ENCODE assay signal across 14 mouse cellular contexts in the genomic region with DNA sequence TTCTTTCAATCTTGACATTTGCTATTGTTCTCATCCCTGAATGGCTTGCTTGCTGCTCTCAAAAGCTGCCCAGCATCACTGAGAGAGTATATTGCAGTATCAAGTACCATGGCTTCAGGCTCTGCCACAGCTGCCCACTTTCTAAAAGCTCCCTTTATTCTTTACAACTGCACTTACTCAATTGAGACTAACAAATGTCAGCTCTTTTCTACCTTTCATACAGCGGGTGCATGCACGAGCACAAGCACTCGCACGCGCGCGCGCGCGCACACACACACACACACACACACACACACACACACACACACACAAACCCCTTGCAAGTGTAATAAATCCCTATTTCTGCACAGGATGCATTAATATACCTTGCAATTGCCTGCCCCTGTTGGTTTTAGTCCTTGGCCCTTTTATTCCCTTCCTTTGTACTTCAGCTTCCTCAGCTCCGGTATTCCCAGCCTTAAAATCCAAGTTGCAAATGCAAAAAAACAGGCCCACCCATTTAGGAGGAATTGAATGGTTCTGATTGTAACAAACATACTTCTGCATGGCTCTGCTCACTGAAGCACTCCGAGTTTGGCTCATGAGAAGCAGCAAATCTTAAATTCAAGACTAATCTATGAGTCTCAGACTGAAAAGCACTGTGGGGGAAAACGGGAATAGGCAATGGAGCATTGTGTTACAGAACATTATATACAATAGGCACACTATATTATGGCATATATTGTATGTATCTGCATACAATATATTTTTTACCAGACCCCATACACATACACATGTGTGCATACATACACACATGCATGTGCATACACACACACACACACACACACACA.
DNase-seq lines count a peak whose midpoint lies in the region; ATAC-seq lines count a peak whose summit lies in the region.
"Had no signal": no experiment of that assay in that cellular context is flagged by ENCODE, and none has a peak within 500 bp of the region (broad histone marks: within the 10 kb centered on the region; RNA-seq: fewer than 3 reads in every experiment).

No protein-coding gene starts in this region.

- no peaks in the 10 kb centered on the region for H3K9me3 ChIP-seq in embryonic facial prominence, embryonic 11.5 days (replicated peaks; ENCODE audit: control insufficient read depth, low read length)
- no peaks in the 10 kb centered on the region for H3K9me3 ChIP-seq in forebrain, embryonic 16.5 days (ENCODE audit: control insufficient read depth, low read length)
- H3K9me3 ChIP-seq in midbrain, embryonic 11.5 days (ENCODE audit: control insufficient read depth, low read length): no peaks in the 10 kb centered on the region
- H3K9me3 ChIP-seq in neural tube, embryonic 15.5 days (replicated peaks): no peaks in the 10 kb centered on the region
- no peaks in the 10 kb centered on the region for H3K9me3 ChIP-seq in heart, embryonic 10.5 days
- H3K9me3 ChIP-seq: embryonic facial prominence, embryonic 13.5 days; lung, embryonic 15.5 days had no signal

- no peak overlapping the region for H3K27ac ChIP-seq in embryonic facial prominence, embryonic 11.5 days (replicated peaks; ENCODE audit: low read depth, low read length)
- peak overlapping the region; percentile 47 for H3K27ac ChIP-seq in forebrain, embryonic 16.5 days (ENCODE audit: low read length)
- H3K27ac ChIP-seq in midbrain, embryonic 11.5 days (ENCODE audit: low read depth, low read length): 0 out of 2 replicates have a peak overlapping the region, but pooled peaks have one; percentile 41
- peak overlapping the region; percentile 60 for H3K27ac ChIP-seq in neural tube, embryonic 15.5 days (replicated peaks)
- H3K27ac ChIP-seq in heart, embryonic 10.5 days: no peak overlapping the region
- H3K27ac ChIP-seq: embryonic facial prominence, embryonic 13.5 days; lung, embryonic 15.5 days had no signal

- ATAC-seq in embryonic facial prominence, embryonic 11.5 days (replicated peaks; ENCODE audit: insufficient number of reproducible peaks, low FRiP score, low TSS enrichment, low read depth): peak; percentile 85
- ATAC-seq in forebrain, embryonic 16.5 days: peak; percentile 97
- ATAC-seq in midbrain, embryonic 11.5 days (ENCODE audit: low FRiP score): peak; percentile 92
- peak; percentile 87 for ATAC-seq in neural tube, embryonic 15.5 days (ENCODE audit: low FRiP score)

- no peaks in the 10 kb centered on the region for H3K4me1 ChIP-seq in embryonic facial prominence, embryonic 11.5 days (ENCODE audit: control insufficient read depth, insufficient read depth, low read length)
- H3K4me1 ChIP-seq in forebrain, embryonic 16.5 days (replicated peaks; ENCODE audit: control insufficient read depth, insufficient read depth, low read length): peaks cover 9% of the 10 kb centered on the region
- H3K4me1 ChIP-seq in midbrain, embryonic 11.5 days (ENCODE audit: control insufficient read depth, insufficient read depth, low read length): peaks cover 3% of the 10 kb centered on the region
- H3K4me1 ChIP-seq in neural tube, embryonic 15.5 days: peaks cover 7% of the 10 kb centered on the region
- no peaks in the 10 kb centered on the region for H3K4me1 ChIP-seq in heart, embryonic 10.5 days
- H3K4me1 ChIP-seq: lung, embryonic 15.5 days had no signal

- 73% methylated on average over 13 of the region's 13 CpGs for WGBS in embryonic facial prominence, embryonic 11.5 days
- 22% methylated on average over 13 of the region's 13 CpGs for WGBS in forebrain, embryonic 16.5 days
- 49% methylated on average over 13 of the region's 13 CpGs for WGBS in midbrain, embryonic 11.5 days
- 29% methylated on average over 13 of the region's 13 CpGs for WGBS in neural tube, embryonic 15.5 days
- WGBS in heart, embryonic 10.5 days: 91% methylated on average over 13 of the region's 13 CpGs

- no peaks in the 10 kb centered on the region for H3K36me3 ChIP-seq in embryonic facial prominence, embryonic 11.5 days (replicated peaks; ENCODE audit: control insufficient read depth, insufficient read depth, low read depth, low read length)
- no peaks in the 10 kb centered on the region for H3K36me3 ChIP-seq in forebrain, embryonic 16.5 days (ENCODE audit: control insufficient read depth, insufficient read depth)
- no peaks in the 10 kb centered on the region for H3K36me3 ChIP-seq in midbrain, embryonic 11.5 days (ENCODE audit: control insufficient read depth, insufficient read depth, low read length)
- no peaks in the 10 kb centered on the region for H3K36me3 ChIP-seq in neural tube, embryonic 15.5 days
- H3K36me3 ChIP-seq in heart, embryonic 10.5 days: no peaks in the 10 kb centered on the region
- H3K36me3 ChIP-seq: embryonic facial prominence, embryonic 13.5 days; lung, embryonic 15.5 days had no signal

- no peak overlapping the region for H3K4me3 ChIP-seq in embryonic facial prominence, embryonic 11.5 days (ENCODE audit: low read depth, low read length)
- H3K4me3 ChIP-seq in forebrain, embryonic 16.5 days (replicated peaks; ENCODE audit: low read length): peak overlapping the region; percentile 26
- no peak overlapping the region for H3K4me3 ChIP-seq in midbrain, embryonic 11.5 days (ENCODE audit: low read depth, low read length)
- peak overlapping the region; percentile 22; the same call in 1 of the 2 replicates for H3K4me3 ChIP-seq in neural tube, embryonic 15.5 days (replicated peaks)
- H3K4me3 ChIP-seq in heart, embryonic 10.5 days: no peak overlapping the region
- H3K4me3 ChIP-seq: embryonic facial prominence, embryonic 13.5 days; lung, embryonic 15.5 days had no signal

- no peaks in the 10 kb centered on the region for H3K27me3 ChIP-seq in embryonic facial prominence, embryonic 11.5 days (ENCODE audit: control insufficient read depth, insufficient read depth, low read length)
- no peaks in the 10 kb centered on the region for H3K27me3 ChIP-seq in forebrain, embryonic 16.5 days (replicated peaks; ENCODE audit: control insufficient read depth, insufficient read depth, low read length)
- H3K27me3 ChIP-seq in midbrain, embryonic 11.5 days (ENCODE audit: control insufficient read depth, insufficient read depth, low read length): no peaks in the 10 kb centered on the region
- H3K27me3 ChIP-seq in neural tube, embryonic 15.5 days (replicated peaks): no peaks in the 10 kb centered on the region
- H3K27me3 ChIP-seq in heart, embryonic 10.5 days (ENCODE audit: insufficient read depth, poor library complexity, severe bottlenecking): no peaks in the 10 kb centered on the region
- H3K27me3 ChIP-seq: embryonic facial prominence, embryonic 13.5 days; lung, embryonic 15.5 days had no signal

- H3K4me2 ChIP-seq in embryonic facial prominence, embryonic 11.5 days (ENCODE audit: low read depth, low read length): no peak overlapping the region
- H3K4me2 ChIP-seq in forebrain, embryonic 16.5 days (ENCODE audit: low read length): peak overlapping the region; percentile 37
- peak overlapping the region; percentile 8; the same call in 1 of the 2 replicates for H3K4me2 ChIP-seq in midbrain, embryonic 11.5 days
- peak overlapping the region; percentile 52 for H3K4me2 ChIP-seq in neural tube, embryonic 15.5 days
- H3K4me2 ChIP-seq: embryonic facial prominence, embryonic 13.5 days; lung, embryonic 15.5 days had no signal

- no peak overlapping the region for H3K9ac ChIP-seq in embryonic facial prominence, embryonic 11.5 days (replicated peaks; ENCODE audit: low read length)
- peak overlapping the region; percentile 44 for H3K9ac ChIP-seq in forebrain, embryonic 16.5 days (replicated peaks; ENCODE audit: low read depth, low read length)
- H3K9ac ChIP-seq in midbrain, embryonic 11.5 days (ENCODE audit: low read length): no peak overlapping the region
- H3K9ac ChIP-seq in neural tube, embryonic 15.5 days (replicated peaks): peak overlapping the region; percentile 18; the same call in 1 of the 2 replicates
- H3K9ac ChIP-seq: embryonic facial prominence, embryonic 13.5 days; lung, embryonic 15.5 days had no signal

- DNase-seq in embryonic facial prominence, embryonic 11.5 days (ENCODE audit: low spot score): peak; percentile 42
- peak; percentile 91 for DNase-seq in midbrain, embryonic 11.5 days (ENCODE audit: low spot score, missing footprints)
- DNase-seq in lung, postnatal 14 days: no peak
- DNase-seq in heart, embryonic 10.5 days (ENCODE audit: low spot score): no peak
- no peak for DNase-seq in MN1 (ENCODE audit: low spot score)
- DNase-seq: adrenal gland, postnatal 36 days; cerebellum, adult 18-20 months; heart, postnatal 4 days; kidney, adult 9 months; thymus, postnatal 4 days had no signal

Comparison
In these comparisons a context has a peak if more than half of its experiments do, and no peak if none do; other contexts are left out.
1. DNase-seq: peak in embryonic facial prominence, embryonic 11.5 days (single experiment) and midbrain, embryonic 11.5 days (single experiment); none in lung, postnatal 14 days (single experiment), heart, embryonic 10.5 days (single experiment) and MN1 (single experiment).
2. H3K27ac ChIP-seq: peak in forebrain, embryonic 16.5 days (single experiment), midbrain, embryonic 11.5 days (single experiment) and neural tube, embryonic 15.5 days (single experiment); none in embryonic facial prominence, embryonic 11.5 days (single experiment) and heart, embryonic 10.5 days (single experiment).
3. H3K4me3 ChIP-seq: peak in forebrain, embryonic 16.5 days (single experiment) and neural tube, embryonic 15.5 days (single experiment); none in embryonic facial prominence, embryonic 11.5 days (single experiment), midbrain, embryonic 11.5 days (single experiment) and heart, embryonic 10.5 days (single experiment).
4. H3K9ac ChIP-seq: peak in forebrain, embryonic 16.5 days (single experiment) and neural tube, embryonic 15.5 days (single experiment); none in embryonic facial prominence, embryonic 11.5 days (single experiment) and midbrain, embryonic 11.5 days (single experiment).
5. Peak in every context shown above with its lines, with median percentiles within 50 percentile points of each other: ATAC-seq.